Mouse (Mus musculus) ovary, postnatal 14 days (tissue): ENCODE data around the gene Tubb2b.

Experiments used
- DNase-seq: peaks from one replicate; pipeline ENCODE4 v3.0.0; 2022; ENCODE audit warnings: low spot score

The Tubb2b gene

GRCm38 (mm10) chr13:34136605-34137004 lies 6.3 kb upstream of the Tubb2b start:
- no peak for DNase-seq

GRCm38 (mm10) chr13:34134276-34134675 lies 4.0 kb upstream of the Tubb2b start:
- DNase-seq = no peak

GRCm38 (mm10) chr13:34133326-34134071 lies 3.2 kb upstream of the Tubb2b start:
- no peak for DNase-seq

- no peak for DNase-seq
Measured at GRCm38 (mm10) chr13:34132875-34133274, 2.6 kb upstream of the Tubb2b start.

- no peak for DNase-seq
Measured at GRCm38 (mm10) chr13:34132299-34132698, 2.0 kb upstream of the Tubb2b start.

GRCm38 (mm10) chr13:34131708-34132060 lies 1.4 kb upstream of the Tubb2b start:
- DNase-seq = no peak

- no peak for DNase-seq
Measured at GRCm38 (mm10) chr13:34131011-34131707, 893 bp upstream of the Tubb2b start.

- no peak for DNase-seq
Measured at GRCm38 (mm10) chr13:34129485-34130225, 611 bp downstream of the Tubb2b start.

GRCm38 (mm10) chr13:34128276-34129114 lies 1.8 kb downstream of the Tubb2b start:
- no peak for DNase-seq

- DNase-seq = no peak
Measured at GRCm38 (mm10) chr13:34125711-34126110, 4.6 kb downstream of the Tubb2b start.

- no peak for DNase-seq
Measured at GRCm38 (mm10) chr13:34120536-34120935, 9.7 kb downstream of the Tubb2b start.

GRCm38 (mm10) chr13:34119406-34119805 lies 10.9 kb downstream of the Tubb2b start:
- DNase-seq = no peak

- DNase-seq = no peak
Measured at GRCm38 (mm10) chr13:34118816-34119215, 11.4 kb downstream of the Tubb2b start.

- no peak for DNase-seq
Measured at GRCm38 (mm10) chr13:34116508-34116907, 13.8 kb downstream of the Tubb2b start.

GRCm38 (mm10) chr13:34114654-34115053 lies 15.6 kb downstream of the Tubb2b start:
- no peak for DNase-seq

GRCm38 (mm10) chr13:34113086-34113485 lies 17.2 kb downstream of the Tubb2b start:
- DNase-seq = no peak

- no peak for DNase-seq
Measured at GRCm38 (mm10) chr13:34112369-34113081, 17.7 kb downstream of the Tubb2b start.

GRCm38 (mm10) chr13:34111878-34112277 lies 18.4 kb downstream of the Tubb2b start:
- no peak for DNase-seq

GRCm38 (mm10) chr13:34111019-34111418 lies 19.2 kb downstream of the Tubb2b start:
- DNase-seq = no peak

GRCm38 (mm10) chr13:34109677-34110058 lies 20.6 kb downstream of the Tubb2b start:
- no peak for DNase-seq

GRCm38 (mm10) chr13:34109035-34109676 lies 21.1 kb downstream of the Tubb2b start:
- no peak for DNase-seq
